Mouse (Mus musculus): ENCODE results near the gene Polr1e.
"Not testable (repeated sequence)": the region's sequence is repeated elsewhere in the genome, so short reads cannot be mapped to it uniquely, and the experiment has no call there.

The Polr1e gene

GRCm38 (mm10) chr4:45000001-45000400, 18.4 kb upstream of the Polr1e start:
- in situ Hi-C loops (cut with MboI, MseI): no loop called here

- in situ Hi-C loops (cut with MboI, MseI): no loop called here
Observed at GRCm38 (mm10) chr4:45005452-45005851, 12.9 kb upstream of the Polr1e start.

GRCm38 (mm10) chr4:45010806-45011415, 7.5 kb upstream of the Polr1e start:
- in situ Hi-C loops (cut with MboI, MseI): loop anchor here (10.0 kb wide), 1 partner anchor 274 kb away; no protein-coding TSS in a partner anchor

GRCm38 (mm10) chr4:45011581-45012104, 6.7 kb upstream of the Polr1e start:
- in situ Hi-C loops (cut with MboI, MseI): loop anchor here (10.0 kb wide), 1 partner anchor 273 kb away; no protein-coding TSS in a partner anchor

DNA sequence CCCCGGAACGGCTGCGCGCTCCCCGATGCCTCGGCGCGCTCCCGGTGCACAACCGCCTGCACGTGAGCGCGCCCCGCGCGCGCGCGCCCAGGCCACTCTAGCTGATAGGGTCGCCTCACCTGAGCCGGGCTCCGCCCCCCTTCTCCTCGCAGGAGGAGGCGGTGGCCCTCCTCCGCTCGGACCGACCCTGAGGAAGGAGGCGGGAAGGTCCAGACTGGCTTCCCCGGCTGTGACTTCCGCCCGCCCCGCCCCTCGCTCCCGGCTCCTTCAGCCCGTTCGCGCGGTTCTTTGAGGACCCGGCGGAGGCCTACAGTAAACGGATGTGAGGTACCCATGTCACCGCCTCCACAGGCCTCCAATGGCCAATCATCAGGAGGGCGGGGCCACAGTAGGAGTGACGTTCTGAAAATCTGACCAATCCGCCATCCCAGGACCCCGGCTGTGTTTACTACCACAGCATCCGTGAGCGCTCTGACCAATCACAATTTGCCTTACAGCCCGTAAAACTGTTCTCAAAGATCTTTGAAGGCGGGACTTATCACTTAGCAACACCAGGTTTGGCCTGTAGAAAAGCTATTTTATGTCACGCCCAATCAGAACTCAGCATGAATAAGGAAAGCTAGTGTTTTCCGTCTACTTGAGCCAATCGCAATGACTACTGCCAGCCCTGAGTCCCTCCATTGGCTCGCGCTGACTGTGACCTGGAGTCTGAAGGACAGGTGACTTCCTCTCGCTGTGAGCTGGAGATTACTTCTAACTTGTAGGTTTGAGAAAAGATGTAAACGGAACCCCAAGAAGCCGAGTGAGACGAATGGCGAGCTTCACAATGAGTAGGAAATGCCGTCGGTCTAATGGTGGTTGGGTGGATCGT, 6.0 kb upstream of the Polr1e start, which contains the start of gene Zbtb5:
Gene Zbtb5, minus strand, starts transcription at position 308 of the 871 bp plus-strand sequence.
- in situ Hi-C loops (cut with MboI, MseI): loop anchor here (10.0 kb wide), 1 partner anchor 272 kb away; no protein-coding TSS in a partner anchor

DNA sequence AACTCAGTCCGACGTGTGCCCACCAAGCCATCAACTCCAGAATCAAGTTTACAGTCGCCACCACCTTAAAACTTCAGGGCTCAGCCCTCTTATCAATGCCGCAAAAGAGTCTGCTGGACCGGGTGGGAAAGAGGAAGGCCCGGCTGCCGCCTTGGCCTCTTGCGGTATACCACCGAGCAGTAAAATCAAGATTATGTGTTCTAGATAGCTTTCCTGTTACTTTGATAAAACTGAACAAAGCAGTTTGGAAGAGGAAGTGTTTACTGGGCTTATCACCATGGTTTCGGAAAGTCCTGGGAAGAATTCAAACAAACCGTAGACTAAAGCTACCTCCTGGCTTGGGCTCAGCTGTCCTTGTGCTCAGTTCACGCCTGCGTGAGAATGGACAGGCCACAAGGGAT, 5.4 kb upstream of the Polr1e start:
- in situ Hi-C loops (cut with MboI, MseI): loop anchor here (10.0 kb wide), 1 partner anchor 272 kb away; no protein-coding TSS in a partner anchor

DNA sequence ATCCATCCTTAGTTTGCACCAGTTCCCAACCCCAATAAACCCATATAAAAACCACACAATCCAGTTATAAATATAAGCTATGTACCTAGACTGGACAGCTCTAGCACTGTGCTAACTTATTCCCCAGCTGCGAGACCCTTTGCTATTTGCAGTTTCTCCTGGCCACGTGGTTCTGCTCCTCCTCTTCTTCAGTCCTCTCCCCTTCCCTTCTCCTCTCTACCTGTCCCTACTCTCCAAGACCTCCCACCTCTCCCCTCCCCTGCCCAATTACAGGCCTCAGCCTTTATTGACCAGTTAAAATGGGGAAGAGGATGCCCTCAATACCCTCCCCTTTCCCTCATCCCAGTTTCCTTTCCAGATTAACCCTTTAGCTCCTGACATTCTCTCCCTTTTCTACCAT, 4.8 kb upstream of the Polr1e start:
- in situ Hi-C loops (cut with MboI, MseI): loop anchor here (10.0 kb wide), 1 partner anchor 271 kb away; no protein-coding TSS in a partner anchor

DNA sequence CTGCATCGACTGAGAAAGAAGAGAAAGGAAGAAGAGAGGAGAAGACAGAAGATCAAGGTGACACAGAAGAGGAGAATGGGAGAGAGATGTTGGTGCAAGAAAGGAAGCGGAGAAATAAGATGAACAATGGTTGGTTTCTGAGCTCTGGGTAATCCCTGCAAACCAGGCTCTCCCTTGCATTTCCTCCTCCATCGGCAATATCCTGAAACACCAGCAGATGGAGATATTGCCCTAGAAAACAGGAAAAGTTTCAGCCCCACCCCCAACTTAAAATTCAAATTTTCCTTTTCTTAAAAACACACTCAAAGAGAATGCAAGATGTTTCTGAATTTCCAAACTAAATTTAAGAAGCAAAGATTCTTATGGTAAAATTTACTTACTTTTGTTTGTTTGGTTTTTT, 2.8 kb upstream of the Polr1e start:
- in situ Hi-C loops (cut with MboI, MseI): loop anchor here (5.0 to 10.0 kb wide), 2 partner anchors 87 to 269 kb away; no protein-coding TSS in a partner anchor

DNA sequence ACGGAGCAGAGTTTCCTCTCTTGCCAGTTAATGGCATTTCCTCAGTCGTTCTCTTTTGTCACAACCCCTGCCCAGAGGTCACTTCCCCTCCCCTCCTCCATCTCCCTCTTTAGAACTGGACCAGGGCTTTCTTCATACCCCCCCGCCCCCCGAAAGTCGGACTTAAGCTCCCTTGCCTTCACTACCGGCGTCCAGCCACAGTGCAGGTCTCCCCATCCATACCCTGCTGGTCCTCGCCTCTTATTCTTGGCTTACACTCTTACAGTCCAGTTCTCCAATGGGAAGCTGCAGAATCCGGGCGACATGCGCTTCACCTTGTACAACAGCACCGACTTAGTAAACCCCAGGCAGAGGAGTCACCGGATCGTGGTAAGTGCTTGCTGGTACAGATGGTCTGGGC, 626 bp downstream of the Polr1e start:
- in situ Hi-C loops (cut with MboI, MseI): loop anchor here (5.0 to 10.0 kb wide), 2 partner anchors 83 to 266 kb away; no protein-coding TSS in a partner anchor

DNA sequence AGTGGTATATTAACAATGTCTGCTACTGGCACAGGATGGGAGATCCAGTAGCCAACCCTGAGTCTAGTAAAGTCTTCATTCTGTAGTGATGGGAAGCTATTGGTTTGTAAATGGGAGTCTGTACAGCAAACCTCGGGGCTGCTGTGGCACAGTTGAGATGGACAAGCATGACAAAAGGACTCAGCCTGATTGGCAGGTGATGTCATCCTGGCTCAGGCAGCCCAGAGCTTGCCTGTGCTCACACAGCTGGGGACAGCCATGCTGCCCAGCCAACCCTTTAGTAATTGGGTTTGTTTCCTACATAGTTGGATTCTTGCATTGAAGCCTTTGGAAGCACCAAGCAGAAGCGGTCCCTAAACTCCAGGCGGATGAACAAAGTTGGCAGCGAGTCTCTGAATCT, 8.1 kb downstream of the Polr1e start:
- in situ Hi-C loops (cut with MboI, MseI): no loop called here

- in situ Hi-C loops (cut with MboI, MseI): no loop called here
Observed at GRCm38 (mm10) chr4:45032586-45032985, 14.2 kb downstream of the Polr1e start.

DNA sequence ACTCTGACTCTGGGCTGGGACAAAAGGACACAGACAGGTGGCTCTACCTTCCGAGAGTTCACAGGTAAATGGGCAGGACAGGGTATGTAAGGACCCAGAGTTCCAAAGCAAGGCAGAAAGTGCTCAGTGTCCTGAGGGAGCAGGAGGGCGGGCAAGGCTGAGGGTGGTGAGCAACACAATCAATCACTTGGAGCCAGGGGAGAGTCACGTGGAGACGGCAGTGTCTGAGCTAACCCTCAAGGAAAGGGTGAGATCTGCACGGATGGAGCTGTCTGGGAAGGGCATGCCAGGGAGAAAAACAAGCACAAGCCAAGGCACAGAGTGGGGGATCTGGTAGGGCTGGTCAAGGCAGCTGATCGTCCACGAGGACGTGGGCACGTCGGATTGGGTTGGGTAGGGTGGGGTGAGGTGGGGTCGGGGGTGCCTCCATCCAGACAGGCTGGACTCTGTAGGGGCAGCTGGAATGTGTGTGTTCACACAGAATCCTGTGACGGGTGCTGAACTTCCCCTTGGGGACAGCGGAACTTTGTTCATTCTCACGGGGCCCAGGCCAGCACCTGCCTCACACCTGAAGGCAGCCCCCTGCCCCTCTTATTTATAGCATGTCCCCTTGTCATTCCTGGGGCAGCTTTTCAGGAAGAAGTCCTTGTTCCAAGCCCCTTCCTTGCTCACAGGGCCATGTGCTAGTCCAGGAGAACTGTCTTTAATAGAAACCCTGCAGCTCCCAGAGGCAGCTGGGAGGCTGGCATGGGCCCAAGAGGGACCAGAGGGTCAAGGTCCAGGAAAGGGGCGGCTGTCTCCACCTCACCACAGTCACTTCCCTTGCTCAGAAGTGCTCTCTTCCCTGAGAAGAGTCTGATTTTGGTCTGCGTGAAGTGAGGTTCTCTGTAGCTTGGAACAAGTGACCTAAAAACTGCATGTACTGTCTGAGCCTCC, 16.6 kb downstream of the Polr1e start:
- in situ Hi-C loops (cut with MboI, MseI): no loop called here

GRCm38 (mm10) chr4:45036048-45036447, 17.7 kb downstream of the Polr1e start:
- in situ Hi-C loops (cut with MboI, MseI): no loop called here

DNA sequence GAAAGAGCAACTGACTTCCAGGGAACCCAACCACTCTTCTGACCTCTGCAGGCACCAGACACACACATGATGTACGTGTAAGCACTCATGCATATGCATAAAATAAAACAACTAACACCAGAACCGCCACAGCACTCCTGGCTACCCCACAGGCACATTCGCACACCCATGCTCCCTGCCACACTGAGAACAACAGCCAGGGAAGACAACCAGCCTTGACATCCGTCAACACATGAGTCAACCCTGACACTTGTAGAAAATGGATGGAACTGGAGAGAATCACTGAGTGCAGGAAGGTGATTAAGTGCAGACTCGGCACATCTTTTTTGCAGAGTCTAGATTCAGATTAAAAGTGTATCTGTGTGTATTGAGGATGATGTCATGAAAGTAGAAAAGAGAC, 18.2 kb downstream of the Polr1e start:
- in situ Hi-C loops (cut with MboI, MseI): no loop called here

DNA sequence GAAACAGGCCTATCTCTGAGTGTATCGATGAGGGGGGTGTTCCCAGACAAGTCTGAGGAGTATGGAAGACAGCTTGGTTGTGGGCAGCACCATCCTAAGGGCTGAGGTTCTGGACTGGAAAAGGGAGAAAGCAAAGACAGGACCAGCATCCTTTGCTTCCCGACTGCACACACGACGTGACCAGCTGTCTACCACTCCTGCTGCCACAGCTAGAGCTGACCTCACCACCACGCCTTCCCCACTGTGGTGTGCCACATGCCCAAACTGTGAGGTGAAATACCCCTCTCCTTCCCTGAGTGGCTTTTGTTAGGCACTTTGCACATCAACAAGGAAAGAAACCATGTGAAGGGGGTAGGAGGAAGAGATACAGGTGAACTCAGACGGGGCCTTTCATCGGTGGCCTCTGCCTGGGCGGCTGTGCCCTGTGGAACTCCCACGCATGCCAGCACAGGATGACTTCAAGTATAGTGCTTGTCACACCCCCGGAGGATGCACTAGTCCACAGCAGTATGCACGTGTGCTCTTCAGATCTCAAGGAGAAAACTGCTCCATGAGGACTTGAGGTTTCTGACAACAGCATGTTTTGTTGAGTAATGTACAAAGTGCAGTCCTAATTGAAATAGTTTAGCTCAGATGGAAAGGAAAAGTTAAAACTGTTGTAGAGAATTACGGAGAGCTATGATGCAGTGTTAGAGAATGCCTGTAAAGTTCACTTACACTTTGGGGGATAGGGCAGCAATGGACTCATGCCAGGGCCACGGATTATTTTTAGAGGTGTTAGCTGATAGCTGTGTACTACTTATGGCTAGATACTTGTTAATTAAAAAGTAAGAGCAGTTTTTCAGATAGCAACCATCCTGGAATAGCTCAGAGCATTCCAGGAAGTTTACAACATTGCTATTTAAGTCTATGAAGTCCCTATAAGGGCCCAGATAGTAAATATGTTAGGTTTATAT, 19.4 kb downstream of the Polr1e start:
- in situ Hi-C loops (cut with MboI, MseI): no loop called here

GRCm38 (mm10) chr4:45038879-45039278, 20.5 kb downstream of the Polr1e start:
- in situ Hi-C loops (cut with MboI, MseI): not testable (repeated sequence)

DNA sequence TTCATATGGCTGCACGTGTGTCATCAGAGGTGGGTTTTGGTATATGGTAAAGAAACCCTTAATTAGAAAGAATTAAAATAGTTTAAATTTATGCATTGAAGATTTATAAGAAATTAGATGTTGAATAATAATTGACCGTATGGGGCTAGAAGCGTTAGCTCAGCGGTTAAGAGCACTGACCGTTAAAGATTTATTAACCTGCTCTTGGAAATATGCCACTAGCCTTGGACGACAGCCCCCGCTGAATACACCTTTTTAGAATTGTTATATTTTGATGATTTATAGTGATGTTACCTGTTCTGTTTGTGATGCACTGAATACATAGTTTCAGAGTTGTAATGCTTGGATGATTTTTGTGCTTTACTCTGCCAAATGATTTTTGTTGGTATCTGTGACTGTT, 21.2 kb downstream of the Polr1e start:
- in situ Hi-C loops (cut with MboI, MseI): not testable (repeated sequence)

DNA sequence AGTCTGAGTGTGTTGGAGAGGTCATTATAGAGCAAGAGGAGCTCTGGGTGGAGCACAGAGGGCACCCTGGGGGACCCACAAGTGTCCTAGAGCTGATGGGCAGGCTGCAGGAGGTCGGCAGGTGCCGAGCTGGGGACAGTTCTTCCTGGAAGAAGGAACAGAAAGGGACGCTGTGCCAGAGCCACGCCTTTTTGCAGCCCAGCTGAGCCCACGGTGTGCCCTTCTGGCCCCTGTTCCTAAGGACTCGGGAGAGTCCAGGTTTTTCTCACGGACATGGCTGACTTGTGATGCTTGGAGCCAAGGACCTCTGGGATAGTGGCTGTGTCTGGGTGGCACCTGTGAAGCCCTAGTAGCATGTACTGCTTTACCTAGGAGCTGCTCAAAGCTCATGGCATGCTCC, 22.4 kb downstream of the Polr1e start:
- in situ Hi-C loops (cut with MboI, MseI): no loop called here

- in situ Hi-C loops (cut with MboI, MseI): no loop called here
Observed at GRCm38 (mm10) chr4:45046679-45047078, 28.3 kb downstream of the Polr1e start.

DNA sequence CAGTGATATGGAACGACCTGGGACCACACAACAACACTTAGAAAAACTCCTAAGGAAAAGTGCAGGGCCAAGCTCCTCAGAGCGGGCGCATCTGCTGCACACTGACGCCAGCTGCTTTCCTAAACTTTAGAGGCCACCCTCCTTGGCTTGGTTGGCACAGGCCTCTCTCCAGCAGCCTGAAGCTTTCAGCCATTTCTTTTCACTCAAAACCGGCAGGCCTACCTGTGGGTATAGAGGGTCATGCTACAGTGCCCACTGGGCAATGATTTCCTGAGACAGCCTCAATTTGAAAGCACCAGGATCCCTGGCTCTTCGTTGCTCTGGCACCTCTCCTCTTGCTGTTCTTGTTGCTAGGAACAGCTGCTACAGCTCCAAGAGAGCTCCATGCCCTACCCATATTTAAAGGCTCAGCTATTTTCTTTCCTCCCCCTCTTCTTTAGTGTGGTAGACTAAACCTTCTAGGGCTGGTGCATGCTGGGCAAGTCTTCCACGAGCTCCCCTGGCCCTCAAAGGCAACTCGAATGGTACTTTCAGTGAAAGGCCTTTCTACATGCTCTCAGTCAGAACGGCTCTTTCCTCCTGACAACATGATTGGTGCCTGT, 29.0 kb downstream of the Polr1e start:
- in situ Hi-C loops (cut with MboI, MseI): no loop called here

All from T-helper 1 cell (primary cell).